Mouse (Mus musculus): ENCODE measurements around the gene Fbxl8. TPM values are rescaled to one million over a fixed set of nuclear protein-coding genes. Genes with fewer than 3 reads are reported as not detected.

The Fbxl8 gene
- polyA plus RNA-seq, 1 experiment from 2014 or later, result 4.9 TPM

DNA sequence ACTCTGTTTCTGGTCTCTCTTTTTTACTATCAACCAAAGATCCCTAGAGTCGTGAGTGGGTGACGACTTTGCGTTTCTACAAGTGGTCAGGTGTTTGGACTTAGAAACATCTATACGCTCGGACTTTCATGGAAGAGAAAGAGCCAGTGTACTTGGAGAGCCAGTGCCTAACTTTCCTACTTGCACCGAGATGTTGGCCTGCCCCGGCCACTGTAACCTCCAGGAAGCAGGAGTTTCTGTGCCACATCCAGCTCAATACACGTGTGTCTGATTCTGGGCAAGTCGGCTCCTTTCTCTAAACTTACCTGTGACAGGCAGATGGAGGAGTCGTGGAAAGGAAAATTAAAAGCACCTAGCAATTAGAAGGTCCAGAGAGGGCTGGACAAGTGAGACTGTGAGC is 11.4 kb downstream of the Fbxl8 start, which contains the start of gene Nol3:
Gene Nol3 (plus strand): TSS at position 301 of the 400 bp plus-strand sequence.
- WGBS, result 7% methylated on average over 10 of the region's 10 CpGs
- no peak for ATAC-seq (ENCODE audit: borderline replicate concordance, extremely low read depth, low FRiP score, low TSS enrichment)
- Histone ChIP-seq H3K9ac (peak within 1 kb of the TSS; percentile 16; the same call in 1 of the 2 replicates), H3K27ac (no peak within 1 kb of the TSS), H3K36me3 (no peaks in the 10 kb centered on the region), H3K4me1 (peaks cover 28% of the 10 kb centered on the region), H3K4me2 (peak within 1 kb of the TSS; percentile 82), H3K9me3 (no peaks in the 10 kb centered on the region), H3K27me3 (peaks cover 94% of the 10 kb centered on the region), H3K4me3 (peak within 1 kb of the TSS; percentile 41)

DNA sequence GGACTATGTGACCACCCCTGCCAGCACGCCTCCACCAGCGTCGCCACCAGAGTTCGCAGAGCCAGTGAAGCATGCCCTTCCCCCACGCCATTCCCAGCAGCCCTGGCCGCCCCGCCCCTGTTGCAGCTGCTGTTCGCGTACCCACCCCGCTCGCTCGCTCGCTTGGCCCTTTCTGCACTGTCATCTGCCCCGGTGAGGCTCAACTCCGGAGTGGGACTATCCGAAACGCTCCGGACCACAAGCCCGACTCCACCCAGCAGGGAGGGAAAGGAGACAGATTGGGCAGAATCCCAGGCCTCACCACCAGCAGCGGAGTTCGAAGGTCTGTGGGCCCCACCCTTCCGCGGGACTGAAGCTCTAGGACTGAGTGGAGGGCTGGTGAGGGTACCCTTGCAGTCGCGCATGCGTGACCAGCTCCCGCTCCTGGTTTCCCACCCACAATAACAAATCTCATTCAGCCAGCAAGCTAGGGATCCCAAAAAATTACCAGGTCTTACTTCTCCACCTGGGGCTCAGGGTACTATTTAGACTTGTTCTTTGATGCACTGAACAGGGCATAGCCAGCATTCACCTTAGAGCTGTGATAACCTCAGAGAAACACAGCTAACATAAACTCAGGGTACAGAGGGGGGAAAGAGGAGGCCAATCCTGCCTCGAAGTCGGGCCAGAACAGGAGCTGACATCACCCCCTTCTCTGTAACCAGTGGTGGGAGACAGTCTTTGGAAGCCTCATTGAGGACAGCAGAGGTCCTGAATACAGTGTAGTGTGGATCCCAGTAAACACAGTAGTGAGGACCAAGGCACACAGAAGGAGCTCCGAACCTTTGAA is 12.1 kb downstream of the Fbxl8 start:
- H3K4me2 ChIP-seq, result peak overlapping the region; percentile 82
- H3K27me3 ChIP-seq, result peaks cover 87% of the 10 kb centered on the region
- H3K27ac ChIP-seq, result no peak overlapping the region
- peak; percentile 60; the same call in 1 of the 2 replicates for ATAC-seq (ENCODE audit: borderline replicate concordance, extremely low read depth, low FRiP score, low TSS enrichment)
- no peaks in the 10 kb centered on the region for H3K9me3 ChIP-seq
- H3K4me3 ChIP-seq, result peak overlapping the region; percentile 41
- 3% methylated on average over 30 of the region's 30 CpGs for WGBS
- peaks cover 29% of the 10 kb centered on the region for H3K4me1 ChIP-seq
- peak overlapping the region; percentile 16; the same call in 1 of the 2 replicates for H3K9ac ChIP-seq
- H3K36me3 ChIP-seq, result 0 out of 2 replicates have a peak, but pooled peaks cover 2% of the 10 kb centered on the region

DNA sequence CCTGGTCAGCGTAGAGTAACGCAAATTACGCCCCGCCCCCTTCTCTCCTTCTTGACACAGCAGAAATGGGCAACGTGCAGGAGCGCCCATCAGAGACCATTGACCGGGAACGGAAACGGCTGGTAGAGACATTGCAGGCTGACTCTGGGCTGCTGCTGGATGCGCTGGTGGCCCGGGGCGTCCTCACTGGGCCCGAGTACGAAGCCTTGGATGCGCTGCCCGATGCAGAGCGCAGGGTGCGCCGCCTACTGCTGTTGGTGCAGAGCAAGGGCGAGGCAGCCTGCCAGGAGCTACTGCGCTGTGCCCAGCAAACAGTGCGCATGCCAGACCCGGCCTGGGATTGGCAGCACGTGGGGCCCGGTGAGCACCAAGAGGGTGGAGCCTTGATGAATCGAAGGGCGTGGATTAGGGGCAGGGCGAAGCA is 14.5 kb downstream of the Fbxl8 start:
- Histone ChIP-seq H3K4me2 (peak overlapping the region; percentile 51), H3K27me3 (peaks cover 67% of the 10 kb centered on the region), H3K4me3 (peak overlapping the region; percentile 22), H3K9me3 (no peaks in the 10 kb centered on the region), H3K27ac (no peak overlapping the region), H3K9ac (peak overlapping the region; percentile 20; the same call in 1 of the 2 replicates), H3K4me1 (peaks cover 43% of the 10 kb centered on the region), H3K36me3 (0 out of 2 replicates have a peak, but pooled peaks cover 4% of the 10 kb centered on the region)
- WGBS, result 2% methylated on average over 28 of the region's 28 CpGs
- ATAC-seq (ENCODE audit: borderline replicate concordance, extremely low read depth, low FRiP score, low TSS enrichment), result peak; percentile 35

DNA sequence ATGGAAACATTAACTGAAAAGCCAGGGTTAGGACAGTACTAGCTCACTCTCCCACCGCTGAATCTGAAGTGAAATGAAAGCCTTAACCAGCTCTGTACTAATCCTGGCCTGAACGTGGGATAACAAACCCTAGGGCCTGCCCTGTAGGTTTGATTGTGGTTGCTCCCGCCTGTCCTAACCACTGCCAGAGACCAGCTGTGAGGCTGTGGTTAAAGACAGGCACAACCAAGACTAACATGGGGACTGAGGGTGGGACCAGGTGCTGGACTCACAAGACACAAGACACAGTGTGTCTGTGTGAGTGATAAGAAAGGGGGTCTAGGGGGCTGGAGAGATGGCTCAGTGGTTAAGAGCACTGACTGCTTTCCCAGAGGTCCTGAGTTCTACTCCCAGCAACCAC is 16.1 kb downstream of the Fbxl8 start:
- H3K9me3 ChIP-seq, result no peaks in the 10 kb centered on the region
- H3K4me1 ChIP-seq, result peaks cover 41% of the 10 kb centered on the region
- no peak overlapping the region for H3K9ac ChIP-seq
- no peak overlapping the region for H3K27ac ChIP-seq
- 0 out of 2 replicates have a peak, but pooled peaks cover 4% of the 10 kb centered on the region for H3K36me3 ChIP-seq
- peaks cover 50% of the 10 kb centered on the region for H3K27me3 ChIP-seq
- no peak for ATAC-seq (ENCODE audit: borderline replicate concordance, extremely low read depth, low FRiP score, low TSS enrichment)
- H3K4me3 ChIP-seq, result no peak overlapping the region
- WGBS, result 74% methylated on average over 3 of the region's 3 CpGs
- H3K4me2 ChIP-seq, result no peak overlapping the region

DNA sequence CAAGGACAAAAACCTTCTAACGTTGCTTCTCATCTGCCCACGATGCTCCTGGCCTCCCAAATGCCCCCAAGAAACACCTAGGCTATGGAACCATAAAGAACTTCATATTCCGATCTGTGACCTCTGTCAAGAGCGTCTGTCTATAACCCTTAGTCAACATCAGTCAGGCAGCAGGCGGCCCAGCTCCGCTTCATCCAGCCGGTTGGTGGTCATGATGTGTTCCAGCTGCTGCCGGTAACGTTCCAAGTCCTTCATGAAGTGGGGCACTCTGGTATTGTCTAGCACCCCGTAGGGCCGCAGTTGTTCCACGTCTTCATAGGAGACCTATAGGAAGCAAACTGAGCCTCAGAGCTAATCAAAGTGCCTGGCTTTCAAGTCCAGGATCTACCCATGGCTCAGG is 17.4 kb downstream of the Fbxl8 start:
- peaks cover 29% of the 10 kb centered on the region for H3K4me1 ChIP-seq
- H3K27ac ChIP-seq, result peak overlapping the region; percentile 10; the same call in 1 of the 2 replicates
- no peak overlapping the region for H3K4me3 ChIP-seq
- 55% methylated on average over 12 of the region's 12 CpGs for WGBS
- H3K9me3 ChIP-seq, result no peaks in the 10 kb centered on the region
- no peak for ATAC-seq (ENCODE audit: borderline replicate concordance, extremely low read depth, low FRiP score, low TSS enrichment)
- H3K4me2 ChIP-seq, result no peak overlapping the region
- H3K9ac ChIP-seq, result no peak overlapping the region
- H3K36me3 ChIP-seq, result 0 out of 2 replicates have a peak, but pooled peaks cover 4% of the 10 kb centered on the region
- peaks cover 38% of the 10 kb centered on the region for H3K27me3 ChIP-seq

DNA sequence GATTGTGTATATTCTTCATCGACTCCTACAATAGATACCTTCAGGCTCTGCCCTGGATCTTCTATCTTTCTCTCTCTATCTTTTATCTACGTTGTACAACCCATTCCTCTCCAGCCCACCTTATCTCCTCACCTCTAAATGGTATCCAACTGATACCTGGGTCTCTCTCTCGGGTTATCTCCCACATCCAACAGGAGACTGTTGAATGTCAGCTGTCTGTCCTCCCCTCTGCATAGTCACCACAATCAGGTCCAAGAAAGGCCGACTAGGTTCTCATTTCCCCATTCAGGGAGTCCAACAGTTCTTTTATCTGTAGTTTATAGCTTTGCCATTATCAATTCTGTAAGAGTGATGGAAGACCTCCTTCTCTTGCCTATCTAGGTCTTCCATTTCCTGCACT is 17.8 kb downstream of the Fbxl8 start:
- Histone ChIP-seq H3K4me3 (no peak overlapping the region), H3K27ac (no peak overlapping the region), H3K9ac (no peak overlapping the region), H3K9me3 (no peaks in the 10 kb centered on the region), H3K4me2 (no peak overlapping the region), H3K4me1 (peaks cover 29% of the 10 kb centered on the region), H3K27me3 (peaks cover 33% of the 10 kb centered on the region), H3K36me3 (0 out of 2 replicates have a peak, but pooled peaks cover 4% of the 10 kb centered on the region)
- 67% methylated on average over 4 of the region's 4 CpGs for WGBS
- ATAC-seq (ENCODE audit: borderline replicate concordance, extremely low read depth, low FRiP score, low TSS enrichment), result no peak

DNA sequence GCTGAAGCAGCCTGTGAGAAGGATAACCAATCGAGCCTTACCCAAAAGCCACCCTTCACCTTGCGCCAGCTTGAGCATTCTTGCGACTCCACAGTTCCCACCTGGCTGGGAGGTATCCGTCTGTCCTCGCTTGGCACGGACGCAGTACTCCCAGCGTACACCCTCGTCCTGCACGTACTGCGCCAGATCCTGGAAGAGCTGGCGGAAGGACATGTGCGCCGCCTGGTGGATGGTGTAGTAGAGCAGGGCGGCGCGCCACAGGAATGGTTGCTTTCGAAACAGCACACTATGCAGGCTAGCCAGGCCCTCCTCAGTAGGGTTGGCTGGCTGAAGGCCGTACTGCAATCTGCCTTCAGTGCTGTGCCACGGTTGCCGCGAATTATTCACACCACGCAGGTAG is 18.6 kb downstream of the Fbxl8 start:
- no peak overlapping the region for H3K9ac ChIP-seq
- peaks cover 25% of the 10 kb centered on the region for H3K27me3 ChIP-seq
- ATAC-seq (ENCODE audit: borderline replicate concordance, extremely low read depth, low FRiP score, low TSS enrichment), result peak; percentile 53
- 43% methylated on average over 23 of the region's 23 CpGs for WGBS
- H3K4me2 ChIP-seq, result no peak overlapping the region
- H3K36me3 ChIP-seq, result 0 out of 2 replicates have a peak, but pooled peaks cover 4% of the 10 kb centered on the region
- no peaks in the 10 kb centered on the region for H3K9me3 ChIP-seq
- H3K4me1 ChIP-seq, result peaks cover 32% of the 10 kb centered on the region
- no peak overlapping the region for H3K27ac ChIP-seq
- no peak overlapping the region for H3K4me3 ChIP-seq

DNA sequence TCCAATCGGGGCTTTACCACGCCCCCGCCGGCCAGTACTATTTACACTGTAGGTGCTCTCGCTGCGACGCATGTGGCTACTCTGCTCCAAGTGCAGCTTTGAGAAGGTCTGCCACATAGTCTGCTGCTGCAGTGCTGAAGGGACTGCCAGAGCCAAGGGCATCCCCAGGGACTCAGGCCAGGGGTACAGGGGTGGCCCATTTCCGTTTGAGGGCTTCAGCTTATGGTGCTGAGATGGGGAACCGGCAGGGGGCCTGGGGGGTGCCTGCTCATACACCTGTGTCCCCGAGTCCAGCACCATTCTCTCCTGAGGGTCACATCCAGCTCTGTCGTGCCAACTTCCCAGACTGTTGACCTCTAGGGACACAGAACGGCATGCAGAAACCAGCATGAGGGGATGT is 21.1 kb downstream of the Fbxl8 start:
- Histone ChIP-seq H3K27ac (no peak overlapping the region), H3K4me1 (peaks cover 44% of the 10 kb centered on the region), H3K27me3 (peaks cover 10% of the 10 kb centered on the region), H3K9ac (no peak overlapping the region), H3K4me3 (no peak overlapping the region), H3K36me3 (0 out of 2 replicates have a peak, but pooled peaks cover 4% of the 10 kb centered on the region), H3K4me2 (no peak overlapping the region), H3K9me3 (no peaks in the 10 kb centered on the region)
- whole genome bisulfite sequencing, result 40% methylated on average over 12 of the region's 12 CpGs
- no peak for ATAC-seq (ENCODE audit: borderline replicate concordance, extremely low read depth, low FRiP score, low TSS enrichment)

DNA sequence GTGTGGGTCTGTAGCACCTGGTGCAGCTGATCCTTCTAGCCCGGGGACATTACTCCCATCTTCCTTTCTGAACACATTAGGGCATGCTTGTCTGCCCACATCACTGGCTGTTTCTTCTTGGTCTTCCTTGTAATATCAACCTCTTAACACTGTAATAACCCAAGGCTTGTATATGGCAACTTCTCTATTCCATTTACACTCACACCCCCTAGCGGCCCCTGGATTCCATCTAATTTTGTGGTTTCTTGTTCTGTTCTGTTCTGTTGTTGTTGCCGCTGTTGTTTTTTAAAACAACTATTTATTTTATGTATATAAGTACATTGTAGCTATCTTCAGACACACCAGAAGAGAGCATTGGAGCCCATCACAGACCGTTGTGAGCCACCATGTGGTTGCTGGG is 22.5 kb downstream of the Fbxl8 start:
- Histone ChIP-seq H3K4me3 (no peak overlapping the region), H3K36me3 (no peaks in the 10 kb centered on the region), H3K4me2 (no peak overlapping the region), H3K4me1 (peaks cover 43% of the 10 kb centered on the region), H3K9me3 (no peaks in the 10 kb centered on the region), H3K9ac (no peak overlapping the region), H3K27ac (no peak overlapping the region), H3K27me3 (peaks cover 12% of the 10 kb centered on the region)
- no peak for ATAC-seq (ENCODE audit: borderline replicate concordance, extremely low read depth, low FRiP score, low TSS enrichment)
- 81% methylated on average over 4 of the region's 4 CpGs for WGBS

DNA sequence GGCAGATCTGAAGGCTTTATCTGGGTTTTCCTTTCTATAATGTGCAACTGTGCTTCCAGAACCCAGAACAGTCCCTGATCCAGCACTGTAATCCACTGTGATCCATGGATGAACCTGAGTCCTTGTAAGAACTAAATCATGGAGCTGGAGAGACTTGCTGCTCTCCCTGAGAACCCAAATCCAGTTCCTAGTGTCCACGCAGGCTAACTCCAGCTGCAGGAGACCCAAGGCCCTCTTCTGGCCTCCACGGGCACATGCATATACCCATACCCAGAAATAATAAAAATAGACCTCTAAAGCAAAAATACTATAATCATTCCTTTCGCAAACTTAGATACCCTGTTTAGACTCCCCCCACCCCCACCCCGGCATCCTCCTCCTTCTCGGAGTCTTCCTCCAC is 23.8 kb downstream of the Fbxl8 start:
- no peaks in the 10 kb centered on the region for H3K9me3 ChIP-seq
- H3K36me3 ChIP-seq, result no peaks in the 10 kb centered on the region
- H3K27ac ChIP-seq, result no peak overlapping the region
- 86% methylated on average over 5 of the region's 5 CpGs for WGBS
- H3K4me1 ChIP-seq, result peaks cover 33% of the 10 kb centered on the region
- peaks cover 12% of the 10 kb centered on the region for H3K27me3 ChIP-seq
- no peak overlapping the region for H3K9ac ChIP-seq
- ATAC-seq (ENCODE audit: borderline replicate concordance, extremely low read depth, low FRiP score, low TSS enrichment), result no peak
- peak overlapping the region; percentile 88 for H3K4me2 ChIP-seq
- H3K4me3 ChIP-seq, result peak overlapping the region; percentile 56; the same call in 1 of the 2 replicates

DNA sequence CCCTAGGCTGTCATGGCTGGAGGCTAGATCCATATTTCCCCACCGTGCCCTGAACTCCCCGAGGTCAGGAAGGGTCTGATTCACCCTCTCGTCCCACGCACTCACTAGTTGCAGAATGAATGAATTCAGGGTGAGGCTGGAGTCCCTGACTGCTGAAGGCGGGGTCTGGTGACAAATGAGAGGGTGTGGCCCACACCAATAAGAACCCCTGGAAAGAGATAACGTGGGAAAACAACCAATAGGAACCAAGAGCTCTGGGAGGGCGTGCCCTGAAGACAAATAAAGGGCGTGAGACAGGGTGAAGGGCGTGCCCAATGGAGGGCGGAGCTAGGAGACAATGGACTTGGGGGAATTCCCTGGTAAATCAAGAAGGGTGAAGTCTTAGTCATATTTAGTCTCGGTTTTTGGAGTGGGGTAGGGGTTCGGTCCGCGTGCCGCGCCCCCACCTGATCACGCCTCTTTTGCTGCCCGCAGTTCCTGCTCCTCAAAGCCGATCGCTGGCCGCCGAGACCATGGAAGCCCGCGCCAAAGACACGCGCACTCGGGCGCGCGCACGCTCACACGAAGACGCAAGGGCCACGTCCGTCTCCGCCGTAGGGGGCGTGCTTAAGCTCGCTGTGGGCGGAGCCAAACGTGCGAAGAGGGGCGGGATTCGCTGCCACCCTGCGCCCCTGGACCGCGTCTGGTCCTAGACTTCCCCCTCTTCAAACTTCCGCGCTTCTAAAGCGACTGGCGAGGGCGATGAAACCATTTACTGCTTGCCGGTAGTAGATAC is 24.7 kb downstream of the Fbxl8 start:
- WGBS, result under 1% methylated on average over 53 of the region's 53 CpGs
- Histone ChIP-seq H3K4me3 (peak overlapping the region; percentile 56), H3K36me3 (no peaks in the 10 kb centered on the region), H3K27me3 (peaks cover 12% of the 10 kb centered on the region), H3K4me1 (peaks cover 34% of the 10 kb centered on the region), H3K27ac (peak overlapping the region; percentile 65), H3K9ac (peak overlapping the region; percentile 50), H3K4me2 (peak overlapping the region; percentile 88), H3K9me3 (no peaks in the 10 kb centered on the region)
- ATAC-seq (ENCODE audit: borderline replicate concordance, extremely low read depth, low FRiP score, low TSS enrichment), result peak; percentile 91

Data from lung, embryonic 15.5 days (tissue).